Mouse (Mus musculus): ENCODE measurements around the gene Scamp3. TPM values are rescaled to one million over a fixed set of nuclear protein-coding genes. Genes with fewer than 3 reads are reported as not detected.

The Scamp3 gene
- 90.2 and 98.9 TPM in 2 replicates for polyA plus RNA-seq (2014; fragmentation: Nextera tagmentation; extraction: Ambion mirVana)

- DNase-seq (peak; percentile 96), ATAC-seq (ENCODE audit: insufficient read depth) (peak; percentile 95)
- peak within 1 kb of the TSS; percentile 74 for H3K27ac ChIP-seq (ENCODE audit: low read depth)
- peaks cover 76% of the 10 kb centered on the region for H3K36me3 ChIP-seq (ENCODE audit: insufficient read depth)
- no peaks in the 10 kb centered on the region for H3K9me3 ChIP-seq (ENCODE audit: low read depth, low read length)
- H3K27me3 ChIP-seq (ENCODE audit: insufficient read depth, low read length): no peaks in the 10 kb centered on the region
- peak within 1 kb of the TSS; percentile 75 for H3K4me2 ChIP-seq
- peak within 1 kb of the TSS; percentile 82 for H3K9ac ChIP-seq
- under 1% methylated on average over 43 of the region's 43 CpGs for WGBS
- TF ChIP-seq CTCF (IDR thresholded peaks at IDR 0.05; ENCODE audit: low read depth): no peak
- peak within 1 kb of the TSS; percentile 78 for H3K4me3 ChIP-seq (ENCODE audit: low read depth, low read length)
- H3K4me1 ChIP-seq (ENCODE audit: insufficient read depth): peaks cover 4% of the 10 kb centered on the region; the same call in 1 of the 2 replicates
These were observed at the start of gene Scamp3 for GRCm38 (mm10) chr3:89177242-89178106. Gene Scamp3 (plus strand): TSS chr3:89177473.

GRCm38 (mm10) chr3:89129908-89130307 is 47.4 kb upstream of the Scamp3 start:
- Histone ChIP-seq H3K9ac (no peak overlapping the region), H3K27me3 (ENCODE audit: insufficient read depth, low read length) (no peaks in the 10 kb centered on the region), H3K36me3 (ENCODE audit: insufficient read depth) (no peaks in the 10 kb centered on the region), H3K9me3 (ENCODE audit: low read depth, low read length) (no peaks in the 10 kb centered on the region), H3K4me1 (ENCODE audit: insufficient read depth) (no peaks in the 10 kb centered on the region; the same call in 1 of the 2 replicates), H3K27ac (ENCODE audit: low read depth) (no peak overlapping the region), H3K4me2 (no peak overlapping the region), H3K4me3 (ENCODE audit: low read depth, low read length) (no peak overlapping the region)
- no peak for TF ChIP-seq CTCF (IDR thresholded peaks at IDR 0.05; ENCODE audit: low read depth)
- 74% methylated on average over 3 of the region's 3 CpGs for WGBS
- ATAC-seq (ENCODE audit: insufficient read depth) (no peak), DNase-seq (no peak)

GRCm38 (mm10) chr3:89131816-89132215 is 45.5 kb upstream of the Scamp3 start:
- no peak for ATAC-seq (ENCODE audit: insufficient read depth)
- no peak overlapping the region for H3K9ac ChIP-seq

GRCm38 (mm10) chr3:89132285-89133062 is 44.8 kb upstream of the Scamp3 start:
- DNase-seq: peak; percentile 32
- Histone ChIP-seq H3K27ac (ENCODE audit: low read depth) (no peak overlapping the region), H3K27me3 (ENCODE audit: insufficient read depth, low read length) (no peaks in the 10 kb centered on the region), H3K36me3 (ENCODE audit: insufficient read depth) (no peaks in the 10 kb centered on the region), H3K4me1 (ENCODE audit: insufficient read depth) (no peaks in the 10 kb centered on the region; the same call in 1 of the 2 replicates), H3K4me3 (ENCODE audit: low read depth, low read length) (peak overlapping the region; percentile 21), H3K9ac (peak overlapping the region; percentile 36; the same call in 1 of the 2 replicates), H3K9me3 (ENCODE audit: low read depth, low read length) (no peaks in the 10 kb centered on the region), H3K4me2 (peak overlapping the region; percentile 66)
- TF ChIP-seq CTCF (IDR thresholded peaks at IDR 0.05; ENCODE audit: low read depth): peak; percentile 53
- WGBS: 13% methylated on average over 30 of the region's 30 CpGs
- peak; percentile 71; the same call in 1 of the 2 replicates for ATAC-seq (ENCODE audit: insufficient read depth)

More at GRCm38 (mm10) chr3:89131816-89132215, 45.5 kb upstream of the Scamp3 start:
- no peaks in the 10 kb centered on the region for H3K27me3 ChIP-seq (ENCODE audit: insufficient read depth, low read length)
- no peaks in the 10 kb centered on the region for H3K9me3 ChIP-seq (ENCODE audit: low read depth, low read length)
- DNase-seq: no peak
- no peaks in the 10 kb centered on the region for H3K36me3 ChIP-seq (ENCODE audit: insufficient read depth)
- H3K27ac ChIP-seq (ENCODE audit: low read depth): no peak overlapping the region
- TF ChIP-seq CTCF (IDR thresholded peaks at IDR 0.05; ENCODE audit: low read depth): no peak
- H3K4me2 ChIP-seq: peak overlapping the region; percentile 66
- WGBS: 37% methylated on average over 4 of the region's 4 CpGs
- no peaks in the 10 kb centered on the region; the same call in 1 of the 2 replicates for H3K4me1 ChIP-seq (ENCODE audit: insufficient read depth)
- peak overlapping the region; percentile 21 for H3K4me3 ChIP-seq (ENCODE audit: low read depth, low read length)

GRCm38 (mm10) chr3:89133063-89133450 is 44.2 kb upstream of the Scamp3 start:
- H3K4me3 ChIP-seq (ENCODE audit: low read depth, low read length): no peak overlapping the region
- TF ChIP-seq CTCF (IDR thresholded peaks at IDR 0.05; ENCODE audit: low read depth): no peak
- 66% methylated on average over 7 of the region's 7 CpGs for WGBS
- no peaks in the 10 kb centered on the region for H3K36me3 ChIP-seq (ENCODE audit: insufficient read depth)
- H3K9ac ChIP-seq: no peak overlapping the region
- H3K4me1 ChIP-seq (ENCODE audit: insufficient read depth): no peaks in the 10 kb centered on the region; the same call in 1 of the 2 replicates
- H3K4me2 ChIP-seq: peak overlapping the region; percentile 66; the same call in 1 of the 2 replicates
- no peak overlapping the region for H3K27ac ChIP-seq (ENCODE audit: low read depth)
- no peaks in the 10 kb centered on the region for H3K27me3 ChIP-seq (ENCODE audit: insufficient read depth, low read length)
- DNase-seq: no peak
- no peak for ATAC-seq (ENCODE audit: insufficient read depth)
- no peaks in the 10 kb centered on the region for H3K9me3 ChIP-seq (ENCODE audit: low read depth, low read length)

GRCm38 (mm10) chr3:89133752-89134151 is 43.5 kb upstream of the Scamp3 start:
- Histone ChIP-seq H3K4me1 (ENCODE audit: insufficient read depth) (no peaks in the 10 kb centered on the region; the same call in 1 of the 2 replicates), H3K4me2 (no peak overlapping the region), H3K27me3 (ENCODE audit: insufficient read depth, low read length) (no peaks in the 10 kb centered on the region), H3K27ac (ENCODE audit: low read depth) (no peak overlapping the region), H3K4me3 (ENCODE audit: low read depth, low read length) (no peak overlapping the region), H3K9ac (no peak overlapping the region), H3K36me3 (ENCODE audit: insufficient read depth) (no peaks in the 10 kb centered on the region), H3K9me3 (ENCODE audit: low read depth, low read length) (no peaks in the 10 kb centered on the region)
- 65% methylated on average over 1 of the region's 1 CpGs for whole genome bisulfite sequencing
- DNase-seq (no peak), ATAC-seq (ENCODE audit: insufficient read depth) (no peak)
- TF ChIP-seq CTCF (IDR thresholded peaks at IDR 0.05; ENCODE audit: low read depth): no peak

All from lung, embryonic 14.5 days (tissue).